Mouse (Mus musculus): ENCODE results near the gene Gbf1.

DNA sequence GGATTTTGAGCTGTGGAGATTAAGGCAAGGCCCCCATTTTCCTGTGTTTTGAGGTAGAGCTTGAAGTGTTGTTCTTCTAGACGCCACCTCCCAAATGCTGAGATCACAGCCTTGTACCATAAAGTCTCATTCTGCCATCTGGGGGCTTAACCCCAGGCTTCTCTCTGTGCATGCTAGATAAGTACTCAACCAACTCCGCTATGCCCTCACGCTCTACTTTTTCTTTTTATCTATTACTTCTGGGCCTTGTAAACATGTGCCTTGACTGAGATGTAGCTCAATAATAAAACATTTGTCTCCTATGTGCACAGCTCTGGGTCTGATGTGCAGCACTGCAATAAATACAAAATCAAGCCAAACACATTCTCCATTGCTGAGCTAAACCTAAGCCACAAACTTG lies 32.9 kb upstream of the Gbf1 start:
- TF ChIP-seq POLR2A (IDR thresholded peaks at IDR 0.05; ENCODE audit: low read depth, low read length) (no peak), CTCF (IDR thresholded peaks at IDR 0.05; ENCODE audit: borderline replicate concordance, insufficient read depth, low read length) (no peak)
